ENCODE assay signal across 16 mouse cellular contexts in the genomic region with DNA sequence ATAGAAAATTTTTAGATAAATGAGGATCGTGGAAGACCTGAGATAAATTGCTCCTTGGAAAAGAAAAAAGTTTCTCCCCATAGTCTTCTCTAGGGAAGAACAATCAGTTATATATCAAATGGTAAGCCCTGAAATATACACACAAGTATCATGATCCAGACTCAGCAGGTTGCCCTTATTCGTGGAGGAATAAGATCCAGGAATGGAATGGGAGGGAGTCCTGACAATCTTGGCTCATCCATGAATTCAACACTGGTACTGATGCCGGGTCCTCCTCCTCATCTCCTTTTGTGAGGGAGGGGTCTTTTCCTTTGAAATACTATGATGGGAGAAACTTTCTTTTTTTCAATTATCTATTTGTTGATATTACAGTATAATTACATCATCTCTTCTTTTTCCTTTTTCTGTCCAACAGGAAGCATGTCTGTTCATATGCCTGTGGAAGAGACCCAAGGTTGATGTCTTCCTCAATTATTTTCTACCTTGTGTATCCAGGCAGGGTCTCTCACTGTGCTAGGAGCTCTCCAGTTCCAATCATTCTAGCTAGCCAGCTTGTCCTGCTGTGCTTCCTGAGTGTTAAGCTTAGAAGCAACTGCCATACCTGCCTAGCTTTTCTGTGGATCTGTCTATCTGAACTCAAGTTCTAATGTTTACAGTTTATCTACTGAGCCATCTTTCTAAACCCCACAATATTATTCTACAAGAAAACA.
DNase-seq lines count a peak whose midpoint lies in the region; ATAC-seq lines count a peak whose summit lies in the region.
"Had no signal": no experiment of that assay in that cellular context is flagged by ENCODE, and none has a peak within 500 bp of the region (broad histone marks: within the 10 kb centered on the region; RNA-seq: fewer than 3 reads in every experiment).

No protein-coding gene starts in this region.

- no peak overlapping the region for H3K4me2 ChIP-seq in forebrain, embryonic 15.5 days (replicated peaks)
- H3K4me2 ChIP-seq: intestine, embryonic 15.5 days; liver, embryonic 11.5 days had no signal

- WGBS in forebrain, embryonic 15.5 days: 73% methylated on average over 3 of the region's 3 CpGs
- WGBS in forebrain, embryonic 10.5 days: 86% methylated on average over 3 of the region's 3 CpGs

- no peaks in the 10 kb centered on the region for H3K36me3 ChIP-seq in forebrain, embryonic 15.5 days
- H3K36me3 ChIP-seq in forebrain, embryonic 10.5 days (replicated peaks): no peaks in the 10 kb centered on the region
- H3K36me3 ChIP-seq: intestine, embryonic 15.5 days had no signal

- DNase-seq in forebrain, embryonic 10.5 days (ENCODE audit: extremely low spot score, low spot score): no peak
- peak; percentile 86 for DNase-seq in brain, adult 2 months (ENCODE audit: low read depth, low spot score)
- peak; percentile 48 to 58 for DNase-seq in cerebellum, adult 18-20 months
- DNase-seq in cerebellum, postnatal 25 days: peak; percentile 29 to 54
- no peak for DNase-seq in right cerebral cortex, postnatal 36 days (ENCODE audit: low spot score in 2 of 2)
- DNase-seq in right cerebral cortex, postnatal 10 days (ENCODE audit: low spot score in 2 of 2): no peak
- DNase-seq: embryo, embryonic 11 days; gastrocnemius, postnatal 36 days; lung, adult 18-20 months; lung, postnatal 14 days; thymus, postnatal 25 days had no signal

- peak; percentile 64 for ATAC-seq in forebrain, embryonic 15.5 days (replicated peaks)
- ATAC-seq: intestine, embryonic 15.5 days had no signal

- H3K4me3 ChIP-seq in forebrain, embryonic 15.5 days: no peak overlapping the region
- no peak overlapping the region for H3K4me3 ChIP-seq in forebrain, embryonic 10.5 days
- H3K4me3 ChIP-seq: intestine, embryonic 15.5 days; left cerebral cortex, adult 2 months; megakaryocyte, embryonic 14.5 days had no signal

- H3K27ac ChIP-seq in forebrain, embryonic 15.5 days (replicated peaks): peak overlapping the region; percentile 80
- no peak overlapping the region for H3K27ac ChIP-seq in forebrain, embryonic 10.5 days
- H3K27ac ChIP-seq: intestine, embryonic 15.5 days; left cerebral cortex, adult 2 months had no signal

- H3K9me3 ChIP-seq in forebrain, embryonic 15.5 days: no peaks in the 10 kb centered on the region
- H3K9me3 ChIP-seq in forebrain, embryonic 10.5 days: no peaks in the 10 kb centered on the region
- H3K9me3 ChIP-seq: intestine, embryonic 15.5 days; megakaryocyte, embryonic 14.5 days had no signal

- peaks cover 12% of the 10 kb centered on the region for H3K4me1 ChIP-seq in forebrain, embryonic 15.5 days
- no peaks in the 10 kb centered on the region for H3K4me1 ChIP-seq in forebrain, embryonic 10.5 days
- H3K4me1 ChIP-seq: intestine, embryonic 15.5 days; megakaryocyte, embryonic 14.5 days had no signal

- no peaks in the 10 kb centered on the region for H3K27me3 ChIP-seq in forebrain, embryonic 15.5 days
- H3K27me3 ChIP-seq in forebrain, embryonic 10.5 days (ENCODE audit: poor library complexity, severe bottlenecking): no peaks in the 10 kb centered on the region
- H3K27me3 ChIP-seq: intestine, embryonic 15.5 days; megakaryocyte, embryonic 14.5 days had no signal

- H3K9ac ChIP-seq in forebrain, embryonic 15.5 days (replicated peaks): no peak overlapping the region
- H3K9ac ChIP-seq: intestine, embryonic 15.5 days had no signal

Comparison
In these comparisons a context has a peak if more than half of its experiments do, and no peak if none do; other contexts are left out.
1. DNase-seq: peak in brain, adult 2 months (single experiment), cerebellum, adult 18-20 months (2 of 2) and cerebellum, postnatal 25 days (2 of 2); none in forebrain, embryonic 10.5 days (single experiment), right cerebral cortex, postnatal 36 days (0 of 2) and right cerebral cortex, postnatal 10 days (0 of 2).